Mouse (Mus musculus) hindbrain, embryonic 11.5 days (tissue): ENCODE data around the gene Syn2. TPM values are rescaled to one million over a fixed set of nuclear protein-coding genes. Genes with fewer than 3 reads are reported as not detected.

Experiments used
- ATAC-seq: fragments of 200-750 bp; cut with Nextera tagmentation; 2 replicates; pipeline ENCODE4 v1.8.0; 2017; ENCODE audit warnings: mild to moderate bottlenecking, moderate TSS enrichment, moderate library complexity; ENCODE audit not compliant: low FRiP score
- DNase-seq: peaks from one replicate; pipeline ENCODE4 v3.0.0-alpha.2; 2015; ENCODE audit warnings: low spot score
- H3K27ac ChIP-seq: fragments of 300-500 bp; sonication (generic); 2 replicates; pipeline ENCODE4 v1.5.1; 2014; ENCODE audit warnings: mild to moderate bottlenecking, low read depth, low read length
- H3K27me3 ChIP-seq: fragments of 300-500 bp; sonication (generic); 2 replicates; pipeline ENCODE4 v1.6.1; 2014; ENCODE audit warnings: mild to moderate bottlenecking, low read length, moderate library complexity, mixed read lengths; ENCODE audit not compliant: control insufficient read depth, insufficient read depth
- H3K36me3 ChIP-seq: fragments of 300-500 bp; sonication (generic); 2 replicates; pipeline ENCODE4 v1.6.1; 2014; ENCODE audit warnings: mild to moderate bottlenecking, low read length, moderate library complexity, mixed read lengths; ENCODE audit not compliant: control insufficient read depth, insufficient read depth
- H3K4me1 ChIP-seq: fragments of 300-500 bp; sonication (generic); replicated peaks from 2 replicates; pipeline ENCODE4 v1.6.1; 2014; ENCODE audit warnings: low read length, mixed read lengths; ENCODE audit not compliant: control insufficient read depth, insufficient read depth
- H3K4me2 ChIP-seq: fragments of 300-500 bp; sonication (generic); replicated peaks from 2 replicates; pipeline ENCODE4 v1.6.1; 2014; ENCODE audit warnings: mild to moderate bottlenecking, low read depth, low read length
- H3K4me3 ChIP-seq: fragments of 300-500 bp; sonication (generic); 2 replicates; pipeline ENCODE4 v1.5.1; 2014; ENCODE audit warnings: low read depth, low read length
- H3K9ac ChIP-seq: fragments of 300-500 bp; sonication (generic); 2 replicates; pipeline ENCODE4 v1.6.1; 2014; ENCODE audit warnings: low read depth, low read length
- H3K9me3 ChIP-seq: fragments of 300-500 bp; sonication (generic); 2 replicates; pipeline ENCODE4 v1.6.1; 2016; ENCODE audit warnings: low read length; ENCODE audit not compliant: control insufficient read depth
- WGBS: fragments of 180-500 bp; shearing (Covaris S2); extraction: QIAGEN DNeasy Blood & Tissue Kit; methylation state at CpG from one replicate; pipeline ENCODE4 v1.1.7; 2014; 5-methylcytosine and 5-hydroxymethylcytosine counted together
- polyA plus RNA-seq: library from polyadenylated mRNA; unstranded; fragments of >200 nt; fragmentation: Nextera tagmentation; extraction: Ambion mirVana; gene quantifications from 2 replicates; pipeline ENCODE4 v1.2.1, GENCODE M21; 2014

The Syn2 gene
- polyA plus RNA-seq, 1 experiment from 2014 or later = 6.0 TPM

DNA sequence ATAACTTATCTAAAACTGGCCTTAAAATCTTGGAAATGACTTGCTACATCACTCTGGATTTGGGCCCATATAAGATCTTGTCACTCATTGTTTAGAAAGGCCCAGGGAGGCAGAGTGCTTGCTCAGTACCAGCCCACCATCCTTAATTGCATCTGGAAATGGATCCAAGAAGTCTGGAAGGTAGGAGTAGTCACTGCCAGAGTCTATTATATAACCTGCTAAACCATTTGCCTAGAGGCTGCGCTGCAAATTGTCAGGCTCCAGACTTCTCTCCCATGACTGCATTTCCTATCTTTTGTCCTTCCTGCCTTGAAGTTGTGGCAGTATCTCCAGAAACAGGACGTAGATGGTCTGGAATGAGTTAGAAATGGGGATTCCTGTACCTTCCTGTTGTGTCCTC lies 75.5 kb downstream of the Syn2 start:
- DNase-seq (no peak), ATAC-seq (no peak)
- WGBS = 84% methylated on average over 2 of the region's 2 CpGs
- no peak overlapping the region for H3K27ac ChIP-seq
- H3K9ac ChIP-seq = no peak overlapping the region
- H3K27me3 ChIP-seq = no peaks in the 10 kb centered on the region
- H3K36me3 ChIP-seq = no peaks in the 10 kb centered on the region
- H3K4me3 ChIP-seq = no peak overlapping the region
- no peak overlapping the region for H3K4me2 ChIP-seq
- H3K4me1 ChIP-seq = no peaks in the 10 kb centered on the region
- H3K9me3 ChIP-seq = no peaks in the 10 kb centered on the region

DNA sequence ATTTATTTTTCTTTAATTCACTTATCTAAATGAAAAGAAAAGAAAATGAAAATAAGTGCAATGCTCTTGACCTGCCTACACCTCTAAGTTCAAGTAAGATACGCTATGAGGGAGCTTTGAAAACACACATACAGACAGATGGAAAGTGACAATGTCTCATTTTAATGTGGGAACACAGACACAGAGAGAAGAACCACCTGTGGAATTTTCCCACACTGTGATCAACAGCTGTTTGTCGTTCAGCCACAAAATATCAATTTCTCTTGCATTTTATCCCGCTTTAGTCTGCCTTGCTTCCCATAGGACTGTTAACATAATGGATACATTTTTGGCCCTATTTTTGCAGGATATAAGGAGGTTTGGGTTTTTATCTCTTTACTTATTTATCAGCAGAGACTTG lies 76.1 kb downstream of the Syn2 start:
- 87% methylated on average over 3 of the region's 3 CpGs for WGBS
- H3K4me3 ChIP-seq = no peak overlapping the region
- no peaks in the 10 kb centered on the region for H3K9me3 ChIP-seq
- H3K36me3 ChIP-seq = no peaks in the 10 kb centered on the region
- no peak overlapping the region for H3K4me2 ChIP-seq
- H3K27ac ChIP-seq = no peak overlapping the region
- ATAC-seq (no peak), DNase-seq (no peak)
- no peaks in the 10 kb centered on the region for H3K27me3 ChIP-seq
- no peaks in the 10 kb centered on the region for H3K4me1 ChIP-seq
- H3K9ac ChIP-seq = no peak overlapping the region

DNA sequence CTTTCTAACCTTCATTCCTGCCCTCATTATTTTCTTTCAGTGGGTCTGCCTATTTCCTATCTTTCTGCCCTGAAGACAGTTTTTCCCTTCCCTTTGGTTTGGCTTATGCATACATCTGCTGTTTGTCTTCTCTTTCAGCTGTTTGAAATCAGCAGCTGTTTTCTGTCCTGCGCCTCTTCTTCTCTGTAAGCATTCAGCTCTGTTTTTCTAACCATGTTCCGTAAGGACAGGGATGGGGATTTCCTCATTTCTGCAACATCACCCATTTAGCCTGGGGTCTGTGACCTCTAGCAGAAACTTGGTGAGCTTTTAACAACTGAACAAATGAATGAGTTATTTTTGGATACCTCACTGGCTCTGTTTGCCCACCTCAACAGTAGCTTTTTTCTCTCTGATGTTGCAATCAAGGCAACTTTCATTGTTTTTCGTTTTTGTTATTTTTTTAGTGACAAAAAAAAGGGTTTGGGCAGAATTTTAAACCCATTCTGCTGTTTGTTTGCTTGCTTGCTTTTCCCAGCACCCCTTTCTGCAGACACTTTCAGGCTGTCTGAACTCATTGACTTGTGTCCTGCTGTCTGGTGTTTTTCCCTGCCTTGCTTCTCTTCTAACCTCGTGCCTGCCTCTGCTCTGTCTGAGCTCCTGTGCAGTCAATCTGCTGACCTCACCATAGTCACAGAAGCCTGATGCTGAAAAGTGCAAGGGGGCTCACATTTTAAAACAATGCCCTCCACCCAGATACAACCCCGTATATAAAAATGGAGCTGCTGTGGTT lies 77.6 kb downstream of the Syn2 start:
- Histone ChIP-seq H3K4me3 (no peak overlapping the region), H3K9me3 (no peaks in the 10 kb centered on the region), H3K4me2 (no peak overlapping the region), H3K27me3 (no peaks in the 10 kb centered on the region), H3K27ac (no peak overlapping the region), H3K36me3 (no peaks in the 10 kb centered on the region), H3K9ac (no peak overlapping the region), H3K4me1 (no peaks in the 10 kb centered on the region)
- ATAC-seq = no peak
- no peak for DNase-seq
- WGBS = 60% methylated on average over 5 of the region's 5 CpGs

GRCm38 (mm10) chr6:115213129-115213528 lies 78.4 kb downstream of the Syn2 start:
- no peak for ATAC-seq
- peak; percentile 3 for DNase-seq
- H3K4me1 ChIP-seq = no peaks in the 10 kb centered on the region
- H3K27ac ChIP-seq = no peak overlapping the region
- no peaks in the 10 kb centered on the region for H3K9me3 ChIP-seq
- H3K36me3 ChIP-seq = no peaks in the 10 kb centered on the region
- no peak overlapping the region for H3K4me2 ChIP-seq
- 54% methylated on average over 5 of the region's 5 CpGs for WGBS
- no peak overlapping the region for H3K9ac ChIP-seq
- no peaks in the 10 kb centered on the region for H3K27me3 ChIP-seq
- H3K4me3 ChIP-seq = no peak overlapping the region

DNA sequence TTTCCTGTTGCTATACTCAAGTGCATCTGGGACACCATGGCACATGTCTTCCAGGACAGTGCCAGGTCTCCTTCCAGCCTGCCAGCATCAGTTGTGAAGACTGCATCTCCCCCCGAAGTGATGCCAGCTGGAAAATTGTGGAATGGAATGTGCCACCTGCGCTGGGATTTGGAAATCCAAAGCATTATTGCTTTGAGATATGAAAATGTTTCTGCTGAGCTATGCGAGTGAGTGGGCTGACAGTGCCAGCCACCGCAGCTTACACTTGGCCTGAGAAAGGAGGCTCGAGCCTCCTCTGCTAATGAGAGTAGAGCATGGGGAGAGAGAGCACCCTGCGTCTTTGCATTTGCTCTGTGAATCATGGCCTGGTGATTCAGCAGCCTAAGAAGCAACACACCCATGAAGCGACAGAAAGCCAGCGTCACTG lies 86.5 kb downstream of the Syn2 start:
- Histone ChIP-seq H3K36me3 (no peaks in the 10 kb centered on the region), H3K4me2 (no peak overlapping the region), H3K9me3 (no peaks in the 10 kb centered on the region), H3K4me1 (no peaks in the 10 kb centered on the region), H3K27ac (no peak overlapping the region), H3K9ac (no peak overlapping the region), H3K27me3 (no peaks in the 10 kb centered on the region), H3K4me3 (no peak overlapping the region)
- no peak for ATAC-seq
- no peak for DNase-seq
- WGBS = 84% methylated on average over 8 of the region's 8 CpGs

- H3K27ac ChIP-seq = no peak overlapping the region
- no peak for DNase-seq
- no peaks in the 10 kb centered on the region for H3K36me3 ChIP-seq
- H3K9ac ChIP-seq = no peak overlapping the region
- H3K9me3 ChIP-seq = no peaks in the 10 kb centered on the region
- no peaks in the 10 kb centered on the region for H3K4me1 ChIP-seq
- no peak overlapping the region for H3K4me3 ChIP-seq
- no peaks in the 10 kb centered on the region for H3K27me3 ChIP-seq
- no peak overlapping the region for H3K4me2 ChIP-seq
- ATAC-seq = no peak
- 69% methylated on average over 3 of the region's 3 CpGs for WGBS
Observed at GRCm38 (mm10) chr6:115225519-115225918, 90.8 kb downstream of the Syn2 start.

GRCm38 (mm10) chr6:115227043-115227442 lies 92.3 kb downstream of the Syn2 start, which contains the start of gene Gm17482:
Gm17482 (plus strand) TSS chr6:115227343.
- Histone ChIP-seq H3K4me3 (no peak within 1 kb of the TSS), H3K4me1 (no peaks in the 10 kb centered on the region), H3K36me3 (no peaks in the 10 kb centered on the region), H3K27me3 (no peaks in the 10 kb centered on the region), H3K4me2 (no peak within 1 kb of the TSS), H3K27ac (no peak within 1 kb of the TSS), H3K9me3 (no peaks in the 10 kb centered on the region), H3K9ac (no peak within 1 kb of the TSS)
- WGBS = 80% methylated on average over 4 of the region's 4 CpGs
- DNase-seq (no peak), ATAC-seq (no peak)

GRCm38 (mm10) chr6:115227529-115227928 lies 92.8 kb downstream of the Syn2 start:
- no peaks in the 10 kb centered on the region for H3K4me1 ChIP-seq
- no peaks in the 10 kb centered on the region for H3K36me3 ChIP-seq
- no peak overlapping the region for H3K27ac ChIP-seq
- no peaks in the 10 kb centered on the region for H3K27me3 ChIP-seq
- ATAC-seq (no peak), DNase-seq (peak; percentile 85)
- H3K9ac ChIP-seq = no peak overlapping the region
- WGBS = 5% methylated on average over 2 of the region's 2 CpGs
- no peak overlapping the region for H3K4me3 ChIP-seq
- no peaks in the 10 kb centered on the region for H3K9me3 ChIP-seq
- no peak overlapping the region for H3K4me2 ChIP-seq

GRCm38 (mm10) chr6:115230557-115230956 lies 95.9 kb downstream of the Syn2 start:
- WGBS = 92% methylated on average over 3 of the region's 3 CpGs
- DNase-seq = no peak
- Histone ChIP-seq H3K9me3 (no peaks in the 10 kb centered on the region), H3K36me3 (no peaks in the 10 kb centered on the region), H3K4me1 (no peaks in the 10 kb centered on the region), H3K27ac (no peak overlapping the region), H3K27me3 (no peaks in the 10 kb centered on the region), H3K9ac (no peak overlapping the region), H3K4me2 (no peak overlapping the region), H3K4me3 (no peak overlapping the region)
- no peak for ATAC-seq
